Mouse (Mus musculus) G1E (cell line): ENCODE measurements around the gene Gm20708.

ENCODE experiments used
- CTCF ChIP-seq: IDR thresholded peaks from 2 replicates; pipeline ENCODE4 v1.5.1; 2012; ENCODE audit warnings: low read depth, low read length, inconsistent platforms, mixed read lengths
- GATA1 ChIP-seq: IDR thresholded peaks from 2 replicates; pipeline ENCODE4 v1.6.1; 2012; ENCODE audit warnings: borderline replicate concordance, low read length, inconsistent platforms, mixed read lengths
- GATA2 ChIP-seq: IDR thresholded peaks from 2 replicates; pipeline ENCODE4 v1.6.1; 2012; ENCODE audit warnings: low read depth, low read length, inconsistent platforms, borderline replicate concordance
- POLR2AphosphoS5 ChIP-seq: IDR thresholded peaks from 2 replicates; pipeline ENCODE4 v1.6.1; 2012; ENCODE audit warnings: low read depth, low read length, inconsistent platforms; ENCODE audit not compliant: insufficient replicate concordance
- TAL1 ChIP-seq: conservative IDR thresholded peaks from 2 replicates; pipeline ENCODE4 v1.6.1; 2012; ENCODE audit warnings: low read depth, low read length, inconsistent platforms, mixed read lengths

DNA sequence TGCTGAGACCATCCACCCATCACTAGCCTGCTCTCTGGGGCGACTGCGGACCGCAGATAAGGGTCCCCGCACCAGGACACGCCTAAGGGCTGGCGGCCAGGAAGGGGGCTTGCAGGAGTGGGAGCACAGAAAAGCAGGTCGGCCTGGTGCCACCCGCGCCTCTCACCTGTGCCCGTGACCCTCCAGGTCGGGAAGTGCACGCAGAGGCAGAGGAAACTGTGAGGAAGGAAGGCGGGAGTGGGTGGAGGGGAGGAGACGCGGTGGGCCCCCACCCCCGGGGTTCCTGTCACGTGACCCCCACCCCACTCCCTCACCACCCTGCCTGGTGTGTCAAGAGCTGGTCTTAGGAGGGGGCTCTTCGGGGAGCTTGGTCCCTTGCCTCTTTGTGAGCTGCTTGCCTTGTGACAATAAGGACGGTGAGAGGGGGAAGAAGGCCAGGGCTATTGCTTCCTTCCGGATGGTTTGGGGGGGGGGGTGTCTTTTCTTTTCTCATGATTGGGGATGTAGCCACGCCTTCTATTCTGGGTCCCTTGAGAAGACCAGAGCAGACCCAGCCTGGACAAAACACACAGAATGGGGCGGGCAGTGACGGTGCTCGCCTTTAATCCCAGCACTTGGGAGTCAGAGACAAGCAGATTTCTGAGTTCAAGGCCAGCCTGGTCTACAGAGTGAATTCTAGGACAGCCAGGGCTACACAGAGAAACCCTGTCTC lies 27.3 kb upstream of the Gm20708 start, which contains the start of the genes Tmc8 and Tmc6:
- no peak for TF ChIP-seq CTCF
- TF ChIP-seq POLR2AphosphoS5 = no peak
- TF ChIP-seq GATA1 = no peak
- TF ChIP-seq TAL1 = no peak
- no peak for TF ChIP-seq GATA2
